Mouse (Mus musculus) frontal cortex, adult 2 months (tissue): ENCODE data around the gene Tyro3. TPM values are rescaled to one million over a fixed set of nuclear protein-coding genes. Genes with fewer than 3 reads are reported as not detected.

Source experiments
- DNase-seq, 2 experiments: peaks; one replicate each; pipeline ENCODE4 v3.0.0; 2022; ENCODE audit warnings: low spot score in 1 of 2; ENCODE audit errors: extremely low spot score in 1 of 2
- polyA plus RNA-seq: library from polyadenylated mRNA; depleted of rRNA; stranded (reverse); fragments of >200 nt; gene quantifications from 2 replicates; pipeline ENCODE4 v1.2.3, GENCODE M21; 2012

Tyro3 gene
- polyA plus RNA-seq, 1 experiment = 145 TPM

DNA sequence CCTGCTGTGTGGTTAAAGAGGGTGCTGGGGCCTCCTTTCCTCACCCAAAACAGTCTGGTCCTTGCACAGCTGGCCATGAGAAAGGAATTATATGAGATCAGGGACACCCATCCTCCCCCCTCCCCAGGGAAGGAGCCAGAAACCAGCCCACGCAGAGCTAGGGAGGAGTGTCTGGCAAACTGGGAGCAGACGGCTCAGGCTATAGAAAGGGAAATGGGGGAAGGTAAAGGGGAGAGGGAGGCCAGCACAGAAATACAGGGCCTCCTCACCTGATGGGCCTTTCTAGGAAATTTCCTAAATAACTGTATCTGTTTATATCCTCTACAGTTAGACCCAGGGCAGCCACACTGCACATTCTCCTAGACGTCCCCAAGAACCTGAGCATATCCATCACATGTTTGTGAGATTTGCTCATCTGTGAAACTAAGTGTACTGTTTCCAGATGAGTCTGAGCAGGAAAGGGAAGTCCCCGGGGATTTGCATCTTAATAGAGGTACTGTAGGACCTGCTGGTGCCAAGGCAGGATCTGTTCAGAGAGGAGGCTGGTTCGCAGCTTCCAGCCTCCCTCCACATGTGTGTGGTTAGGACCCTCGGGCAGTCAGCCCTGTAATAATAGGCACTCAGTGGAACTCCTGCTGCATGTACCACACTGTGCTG is 6.2 kb downstream of the Tyro3 start:
- DNase-seq = peak in 1 of 2 experiments; percentile 80

DNA sequence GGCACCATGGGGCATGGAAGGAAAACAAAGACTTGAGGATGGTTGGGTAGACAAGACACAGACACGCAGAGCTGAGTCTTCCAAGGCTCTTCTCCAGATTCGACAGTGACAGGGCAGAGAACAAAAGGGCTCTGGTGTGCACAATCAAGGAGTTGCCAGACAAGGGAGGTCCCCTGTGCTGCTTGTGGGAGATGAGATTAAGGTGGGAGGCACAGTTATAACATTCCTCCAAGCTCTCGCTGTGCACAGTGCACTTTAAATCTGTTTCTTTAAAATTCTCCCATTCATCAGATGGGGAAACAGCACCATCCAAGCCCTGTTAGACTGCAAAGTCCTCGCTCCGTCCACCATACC is 6.7 kb downstream of the Tyro3 start:
- no peak for DNase-seq

- DNase-seq = no peak
These were observed 7.2 kb downstream of the Tyro3 start for GRCm38 (mm10) chr2:119804776-119805175.

- DNase-seq = no peak
These were observed 8.0 kb downstream of the Tyro3 start for GRCm38 (mm10) chr2:119805536-119805935.

- no peak for DNase-seq
These were observed 10.9 kb downstream of the Tyro3 start for GRCm38 (mm10) chr2:119808438-119808837.

GRCm38 (mm10) chr2:119808881-119809280 is 11.3 kb downstream of the Tyro3 start:
- no peak for DNase-seq

DNA sequence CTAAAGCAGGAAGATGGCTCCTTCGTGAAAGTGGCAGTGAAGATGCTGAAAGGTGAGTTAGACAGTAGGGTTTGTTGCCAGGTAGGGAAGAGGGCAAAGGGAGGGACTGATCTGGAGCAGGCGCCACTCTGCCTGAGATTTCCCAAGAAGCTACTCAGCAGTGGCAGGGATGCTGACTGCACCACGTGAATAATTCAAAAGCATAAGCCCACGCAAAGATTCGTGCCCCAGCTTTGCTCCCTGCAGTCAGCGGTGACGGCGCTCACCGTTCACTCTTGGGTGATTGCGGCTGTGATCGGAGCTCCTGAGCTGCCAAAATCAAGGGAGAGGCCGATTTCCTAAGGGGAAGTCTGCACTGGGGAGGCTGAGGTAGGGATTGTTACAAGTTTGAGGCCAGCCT is 13.4 kb downstream of the Tyro3 start:
- DNase-seq = peak in 1 of 2 experiments; percentile 75

DNA sequence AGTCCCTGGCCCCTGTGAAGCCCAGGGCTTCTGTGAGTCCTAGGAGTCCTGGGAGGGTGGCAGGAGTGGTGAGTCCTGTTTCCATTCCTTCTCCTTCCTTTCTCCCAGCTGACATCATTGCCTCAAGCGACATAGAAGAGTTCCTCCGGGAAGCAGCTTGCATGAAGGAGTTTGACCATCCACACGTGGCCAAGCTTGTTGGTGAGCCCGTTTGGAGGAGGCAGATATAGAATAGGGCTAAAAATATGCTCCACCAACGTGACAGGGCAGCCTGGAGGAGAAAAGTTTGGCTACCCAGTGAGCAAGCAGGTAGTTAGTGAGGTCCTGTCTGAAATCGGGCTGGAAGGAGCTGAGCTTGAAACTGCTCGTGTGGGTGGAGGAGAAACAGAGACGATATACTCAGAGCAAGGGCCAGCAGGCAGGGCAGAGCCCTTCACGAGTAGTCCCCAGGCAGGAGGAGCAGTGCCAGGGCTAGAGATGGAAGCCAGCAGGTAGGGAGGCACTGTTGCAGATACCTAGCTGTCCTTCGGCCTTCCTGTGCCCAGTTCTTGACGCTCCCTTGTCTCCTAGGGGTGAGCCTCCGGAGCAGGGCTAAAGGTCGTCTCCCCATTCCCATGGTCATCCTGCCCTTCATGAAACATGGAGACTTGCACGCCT is 14.1 kb downstream of the Tyro3 start:
- DNase-seq = peak; percentile 70 to 80

DNA sequence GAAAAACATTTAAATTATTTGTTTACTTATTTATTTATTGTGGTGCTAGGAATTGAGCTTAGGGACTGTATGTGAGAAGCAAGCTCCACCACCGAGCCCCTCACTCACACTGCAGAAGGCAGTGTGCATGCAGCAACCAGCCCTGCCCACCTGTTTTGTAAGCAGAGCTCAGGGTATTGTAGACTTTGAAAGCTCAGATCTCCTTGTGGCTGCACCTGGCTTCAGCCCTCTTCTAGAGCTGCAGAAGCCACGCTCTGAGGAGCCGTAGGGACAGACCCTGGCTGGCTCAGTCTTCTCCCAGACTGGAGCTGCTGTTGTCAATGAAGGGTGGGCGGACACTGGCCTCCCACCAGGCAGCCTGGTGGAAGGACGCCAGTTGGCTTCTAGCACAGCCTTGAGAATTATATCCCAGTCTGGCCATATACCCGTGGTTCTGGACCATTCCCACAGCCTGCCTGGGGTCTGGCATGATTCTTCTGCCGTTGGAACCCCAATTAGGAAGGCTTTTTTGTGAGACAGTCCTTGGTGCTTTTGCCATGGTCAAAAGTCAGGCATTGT is 16.9 kb downstream of the Tyro3 start:
- DNase-seq = peak in 1 of 2 experiments; percentile 82

DNA sequence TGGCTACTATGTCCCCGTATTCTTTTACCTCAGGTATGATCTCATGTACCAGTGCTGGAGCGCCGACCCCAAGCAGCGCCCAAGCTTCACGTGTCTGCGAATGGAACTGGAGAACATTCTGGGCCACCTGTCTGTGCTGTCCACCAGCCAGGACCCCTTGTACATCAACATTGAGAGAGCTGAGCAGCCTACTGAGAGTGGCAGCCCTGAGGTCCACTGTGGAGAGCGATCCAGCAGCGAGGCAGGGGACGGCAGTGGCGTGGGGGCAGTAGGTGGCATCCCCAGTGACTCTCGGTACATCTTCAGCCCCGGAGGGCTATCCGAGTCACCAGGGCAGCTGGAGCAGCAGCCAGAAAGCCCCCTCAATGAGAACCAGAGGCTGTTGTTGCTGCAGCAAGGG is 19.1 kb downstream of the Tyro3 start:
- no peak for DNase-seq

GRCm38 (mm10) chr2:119817047-119817446 is 19.5 kb downstream of the Tyro3 start:
- no peak for DNase-seq

GRCm38 (mm10) chr2:119818668-119819272 is 21.2 kb downstream of the Tyro3 start:
- DNase-seq = no peak

- no peak for DNase-seq
These were observed 23.6 kb downstream of the Tyro3 start for GRCm38 (mm10) chr2:119821136-119821535.

GRCm38 (mm10) chr2:119830579-119830978 is 33.0 kb downstream of the Tyro3 start:
- DNase-seq = no peak

GRCm38 (mm10) chr2:119834231-119834630 is 36.7 kb downstream of the Tyro3 start:
- no peak for DNase-seq

DNA sequence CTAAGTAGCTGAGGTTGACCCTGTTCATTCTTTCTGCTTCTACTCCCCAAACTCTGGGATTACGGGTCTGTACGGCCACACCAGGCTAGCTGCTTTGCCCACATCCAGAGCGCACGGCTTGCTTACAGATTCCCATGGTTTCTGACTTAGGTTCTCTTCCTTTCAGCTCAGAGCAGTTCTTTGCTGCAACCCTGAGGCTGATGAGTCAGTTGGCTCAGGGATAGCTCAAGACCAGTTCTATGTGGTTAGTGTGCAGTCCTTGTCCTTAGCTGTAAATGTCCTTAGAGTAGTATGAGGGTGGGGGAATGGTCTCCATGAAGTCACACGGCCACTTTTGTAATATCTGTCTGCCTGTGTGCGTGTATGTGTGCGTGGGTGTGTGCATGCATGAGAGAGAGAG is 40.1 kb downstream of the Tyro3 start:
- DNase-seq = no peak

GRCm38 (mm10) chr2:119838363-119839156 is 41.0 kb downstream of the Tyro3 start:
- DNase-seq = peak in 1 of 2 experiments; percentile 35

- no peak for DNase-seq
These were observed 42.5 kb downstream of the Tyro3 start for GRCm38 (mm10) chr2:119840008-119840407.

- DNase-seq = peak; percentile 64 to 76
These were observed 44.5 kb downstream of the Tyro3 start for GRCm38 (mm10) chr2:119842000-119842399.

DNA sequence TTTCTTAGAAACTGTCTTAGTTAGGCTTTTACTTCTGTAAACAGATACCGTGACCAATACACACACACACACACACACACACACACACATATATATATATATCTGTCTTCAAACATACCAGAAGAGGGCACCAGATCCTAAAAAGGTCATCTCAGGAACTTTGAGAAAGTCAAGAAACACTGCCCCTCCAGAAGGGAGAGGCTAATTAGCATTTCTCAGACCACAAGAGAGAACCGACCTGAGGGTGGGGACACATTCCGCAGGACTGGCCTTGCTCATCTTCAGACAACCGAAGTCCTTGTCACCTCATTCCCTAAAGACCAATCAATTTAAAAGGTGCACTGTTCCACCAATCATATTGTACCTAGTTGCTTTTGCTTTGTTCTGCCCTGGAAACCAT is 46.0 kb downstream of the Tyro3 start:
- DNase-seq = no peak
